Mouse (Mus musculus) midbrain, embryonic 13.5 days (tissue): ENCODE measurements around the gene Cdc5l. TPM values are rescaled to one million over a fixed set of nuclear protein-coding genes. Genes with fewer than 3 reads are reported as not detected.
"Not testable (repeated sequence)": the region's sequence is repeated elsewhere in the genome, so short reads cannot be mapped to it uniquely, and the experiment has no call there.

Experiments
- ATAC-seq: fragments of 200-750 bp; cut with Nextera tagmentation; 2 replicates; pipeline ENCODE4 v1.8.0; 2017; ENCODE audit warnings: mild to moderate bottlenecking, moderate TSS enrichment, moderate library complexity
- H3K27ac ChIP-seq: fragments of 300-500 bp; sonication (generic); 2 replicates; pipeline ENCODE4 v1.5.1; 2015; ENCODE audit warnings: inconsistent platforms, mild to moderate bottlenecking, moderate library complexity
- H3K27me3 ChIP-seq: fragments of 300-500 bp; sonication (generic); 2 replicates; pipeline ENCODE4 v1.6.1; 2015; ENCODE audit warnings: mild to moderate bottlenecking, inconsistent platforms
- H3K36me3 ChIP-seq: fragments of 300-500 bp; sonication (generic); 2 replicates; pipeline ENCODE4 v1.6.1; 2015; ENCODE audit warnings: mild to moderate bottlenecking, inconsistent platforms
- H3K4me1 ChIP-seq: fragments of 300-500 bp; sonication (generic); replicated peaks from 2 replicates; pipeline ENCODE4 v1.6.1; 2015; ENCODE audit warnings: inconsistent platforms
- H3K4me2 ChIP-seq: fragments of 300-500 bp; sonication (generic); replicated peaks from 2 replicates; pipeline ENCODE4 v1.6.1; 2015; ENCODE audit warnings: moderate library complexity, mild to moderate bottlenecking, inconsistent platforms
- H3K4me3 ChIP-seq: fragments of 300-500 bp; sonication (generic); replicated peaks from 2 replicates; pipeline ENCODE4 v1.5.1; 2015; ENCODE audit warnings: mild to moderate bottlenecking, inconsistent platforms
- H3K9ac ChIP-seq: fragments of 300-500 bp; sonication (generic); replicated peaks from 2 replicates; pipeline ENCODE4 v1.6.1; 2015; ENCODE audit warnings: mild to moderate bottlenecking, inconsistent platforms
- H3K9me3 ChIP-seq: fragments of 300-500 bp; sonication (generic); 2 replicates; pipeline ENCODE4 v1.6.1; 2016; ENCODE audit warnings: mild to moderate bottlenecking, inconsistent platforms
- WGBS: fragments of 180-500 bp; shearing (Covaris S2); methylation state at CpG from one replicate; pipeline ENCODE4 v1.1.7; 2015; 5-methylcytosine and 5-hydroxymethylcytosine counted together
- polyA plus RNA-seq: library from polyadenylated mRNA; unstranded; fragments of >200 nt; fragmentation: Nextera tagmentation; extraction: Ambion mirVana; gene quantifications from 2 replicates; pipeline ENCODE4 v1.2.1, GENCODE M21; 2015

Gene Cdc5l
- polyA plus RNA-seq, 1 experiment from 2014 or later, result 70.8 TPM

DNA sequence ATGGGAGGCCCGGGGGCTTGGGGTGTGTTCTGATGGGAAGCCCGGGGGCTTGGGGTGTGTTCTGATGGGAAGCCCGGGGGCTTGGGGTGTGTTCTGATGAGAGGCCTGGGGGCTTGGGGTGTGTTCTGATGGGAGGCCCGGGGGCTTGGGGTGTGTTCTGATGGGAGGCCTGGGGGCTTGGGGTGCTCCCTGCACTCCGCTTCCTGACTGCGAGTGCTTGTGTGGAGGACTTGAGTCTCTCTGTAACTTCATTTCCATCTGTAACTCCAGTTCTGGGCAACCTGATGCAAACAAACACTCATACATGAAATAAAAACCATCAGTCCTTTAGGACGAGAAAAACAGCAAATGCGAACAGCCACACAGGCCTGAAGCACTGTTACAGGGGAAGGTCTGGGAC is 25.5 kb upstream of the Cdc5l start:
- no peak overlapping the region for H3K4me3 ChIP-seq
- no peak for ATAC-seq
- no peaks in the 10 kb centered on the region for H3K36me3 ChIP-seq
- no peak overlapping the region for H3K9ac ChIP-seq
- H3K27ac ChIP-seq, result no peak overlapping the region
- H3K4me1 ChIP-seq, result peaks cover 13% of the 10 kb centered on the region
- H3K4me2 ChIP-seq, result no peak overlapping the region
- 91% methylated on average over 8 of the region's 8 CpGs for WGBS
- no peaks in the 10 kb centered on the region for H3K9me3 ChIP-seq
- no peaks in the 10 kb centered on the region for H3K27me3 ChIP-seq

GRCm38 (mm10) chr17:45458516-45458915 is 25.0 kb upstream of the Cdc5l start:
- no peak for ATAC-seq
- H3K4me1 ChIP-seq, result peaks cover 13% of the 10 kb centered on the region
- no peak overlapping the region for H3K4me3 ChIP-seq
- no peak overlapping the region for H3K9ac ChIP-seq
- WGBS, result 83% methylated on average over 4 of the region's 4 CpGs
- H3K27ac ChIP-seq, result no peak overlapping the region
- H3K36me3 ChIP-seq, result no peaks in the 10 kb centered on the region
- H3K4me2 ChIP-seq, result no peak overlapping the region
- no peaks in the 10 kb centered on the region for H3K27me3 ChIP-seq
- H3K9me3 ChIP-seq, result no peaks in the 10 kb centered on the region

DNA sequence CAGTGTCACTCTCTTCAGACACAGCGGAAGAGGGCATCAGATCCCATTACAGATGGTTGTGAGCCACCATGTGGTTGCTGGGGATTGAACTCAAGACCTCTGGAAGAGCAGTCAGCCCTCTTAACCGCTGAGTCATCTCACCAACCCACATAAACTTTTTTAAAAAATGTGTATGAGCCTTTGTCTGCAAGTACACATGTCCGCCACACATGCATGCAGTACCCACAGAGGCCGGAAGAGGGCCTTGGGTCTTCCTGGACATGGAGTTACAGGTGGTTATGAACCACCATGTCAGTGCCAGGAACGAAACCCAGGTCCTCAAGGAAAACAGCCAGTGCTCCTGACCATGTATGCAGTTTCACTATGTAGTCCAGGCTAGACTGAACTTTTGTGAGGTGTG is 23.9 kb upstream of the Cdc5l start:
- Histone ChIP-seq H3K4me3 (no peak overlapping the region), H3K9ac (no peak overlapping the region), H3K36me3 (no peaks in the 10 kb centered on the region), H3K27me3 (no peaks in the 10 kb centered on the region), H3K4me1 (peaks cover 13% of the 10 kb centered on the region), H3K9me3 (no peaks in the 10 kb centered on the region), H3K4me2 (no peak overlapping the region), H3K27ac (no peak overlapping the region; the same call in 1 of the 2 replicates)
- ATAC-seq, result no peak
- WGBS, result 91% methylated on average over 5 of the region's 5 CpGs

DNA sequence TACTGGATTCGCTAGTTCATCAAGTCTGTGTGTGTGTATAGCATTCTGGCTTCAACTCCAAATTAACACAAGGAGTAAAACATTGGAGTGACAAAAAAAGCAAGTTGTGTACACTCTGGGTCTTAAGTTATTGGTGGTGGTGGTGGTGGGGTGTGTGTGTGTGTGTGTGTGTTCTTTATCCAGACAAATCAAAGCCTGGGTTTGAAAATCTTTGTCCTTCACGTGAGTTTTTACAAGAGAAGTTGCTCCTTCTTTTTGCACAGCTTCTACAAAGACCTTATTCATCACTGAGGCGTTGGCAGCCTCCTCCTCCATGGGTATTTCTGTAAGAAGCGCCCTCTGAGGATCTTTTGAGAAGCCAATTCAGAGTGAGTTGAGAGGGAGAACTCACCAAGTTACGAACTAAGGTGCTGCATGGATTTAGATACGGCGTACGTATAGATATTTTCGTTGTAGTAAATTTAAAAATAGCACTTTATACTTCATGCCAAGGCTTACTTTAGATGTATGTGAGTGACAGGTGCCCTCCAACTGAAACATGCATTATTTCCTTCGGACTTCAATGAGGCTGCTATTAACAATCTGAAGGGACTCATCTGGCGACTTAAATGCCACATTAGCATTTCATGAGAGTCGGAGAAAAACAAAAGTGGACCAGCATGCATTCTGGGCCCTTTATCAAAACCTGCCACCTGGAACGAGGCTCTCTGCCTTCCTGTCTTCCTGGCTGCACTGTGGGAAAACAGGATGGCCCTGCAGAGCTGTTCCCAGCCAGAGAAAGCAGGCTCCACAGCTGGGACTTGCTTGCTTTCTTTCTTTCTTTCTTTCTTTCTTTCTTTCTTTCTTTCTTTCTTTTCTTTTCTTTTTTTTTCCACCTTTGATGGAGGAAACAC is 23.0 kb upstream of the Cdc5l start:
- no peaks in the 10 kb centered on the region for H3K9me3 ChIP-seq
- H3K9ac ChIP-seq, result no peak overlapping the region; the same call in 1 of the 2 replicates
- H3K4me1 ChIP-seq, result peaks cover 13% of the 10 kb centered on the region
- no peaks in the 10 kb centered on the region for H3K27me3 ChIP-seq
- H3K4me2 ChIP-seq, result 0 out of 2 replicates have a peak overlapping the region, but pooled peaks have one; percentile 13
- H3K27ac ChIP-seq, result peak overlapping the region; percentile 73
- WGBS, result 33% methylated on average over 13 of the region's 13 CpGs
- ATAC-seq, result no peak
- no peaks in the 10 kb centered on the region for H3K36me3 ChIP-seq
- H3K4me3 ChIP-seq, result no peak overlapping the region

GRCm38 (mm10) chr17:45455783-45456182 is 22.2 kb upstream of the Cdc5l start:
- Histone ChIP-seq H3K27ac (0 out of 2 replicates have a peak overlapping the region, but pooled peaks have one; percentile 73), H3K4me1 (peaks cover 13% of the 10 kb centered on the region)
- not testable (repeated sequence) for H3K27me3 ChIP-seq, ATAC-seq, H3K4me3 ChIP-seq, H3K36me3 ChIP-seq, H3K4me2 ChIP-seq, H3K9ac ChIP-seq, H3K9me3 ChIP-seq
- 80% methylated on average over 9 of the region's 9 CpGs for WGBS

DNA sequence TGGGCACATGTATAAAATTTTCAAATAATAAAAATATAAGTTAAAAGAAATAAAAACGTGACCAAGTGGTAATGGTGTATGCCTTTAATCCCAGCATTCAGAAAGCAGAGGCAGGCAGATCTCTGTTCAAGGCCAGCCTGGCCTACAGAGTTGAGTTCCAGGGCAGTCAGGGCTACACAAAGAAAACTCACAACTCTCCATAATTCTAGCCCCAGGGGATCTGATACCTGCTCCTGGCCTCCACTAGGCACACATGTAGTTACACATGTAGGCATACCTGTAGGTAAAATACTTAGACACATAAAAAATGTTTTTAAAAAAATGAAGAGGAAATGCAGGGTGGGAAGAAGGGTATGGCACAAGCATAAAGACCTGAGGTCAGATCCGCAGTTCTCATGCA is 21.3 kb upstream of the Cdc5l start:
- no peaks in the 10 kb centered on the region for H3K36me3 ChIP-seq
- no peak overlapping the region for H3K9ac ChIP-seq
- H3K4me2 ChIP-seq, result no peak overlapping the region
- H3K27me3 ChIP-seq, result no peaks in the 10 kb centered on the region
- no peaks in the 10 kb centered on the region for H3K9me3 ChIP-seq
- no peak overlapping the region for H3K27ac ChIP-seq
- no peak overlapping the region for H3K4me3 ChIP-seq
- no peak for ATAC-seq
- WGBS, result 97% methylated on average over 2 of the region's 2 CpGs
- peaks cover 13% of the 10 kb centered on the region for H3K4me1 ChIP-seq

DNA sequence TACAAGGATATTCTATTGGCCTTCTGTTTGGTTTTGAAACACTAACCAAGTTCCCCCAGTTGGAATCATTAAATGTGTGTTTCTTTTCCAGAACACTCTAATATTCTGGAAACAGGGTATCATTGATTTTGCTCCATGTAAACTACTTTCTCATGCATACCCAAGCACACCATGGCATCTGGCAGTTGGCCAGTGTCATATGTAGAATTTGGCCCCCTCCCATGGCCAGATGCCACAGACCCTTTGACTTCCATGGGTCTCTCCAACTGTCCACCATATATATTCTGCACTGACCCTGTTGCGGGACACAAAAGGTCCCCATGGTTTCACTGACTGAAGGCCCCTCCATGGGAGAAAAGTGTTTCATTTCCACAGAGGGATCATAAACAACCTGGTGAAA is 18.7 kb upstream of the Cdc5l start:
- Histone ChIP-seq H3K4me3 (no peak overlapping the region), H3K9ac (no peak overlapping the region), H3K36me3 (0 out of 2 replicates have a peak, but pooled peaks cover 8% of the 10 kb centered on the region), H3K27me3 (no peaks in the 10 kb centered on the region), H3K4me1 (peaks cover 11% of the 10 kb centered on the region), H3K27ac (no peak overlapping the region), H3K9me3 (no peaks in the 10 kb centered on the region), H3K4me2 (no peak overlapping the region)
- 91% methylated on average over 1 of the region's 1 CpGs for WGBS
- no peak for ATAC-seq

GRCm38 (mm10) chr17:45450153-45450552 is 16.6 kb upstream of the Cdc5l start:
- Histone ChIP-seq H3K9me3 (no peaks in the 10 kb centered on the region), H3K4me3 (no peak overlapping the region), H3K4me1 (no peaks in the 10 kb centered on the region), H3K36me3 (0 out of 2 replicates have a peak, but pooled peaks cover 8% of the 10 kb centered on the region), H3K4me2 (no peak overlapping the region), H3K27me3 (no peaks in the 10 kb centered on the region), H3K27ac (no peak overlapping the region), H3K9ac (no peak overlapping the region)
- no peak for ATAC-seq
- 96% methylated on average over 6 of the region's 6 CpGs for WGBS

DNA sequence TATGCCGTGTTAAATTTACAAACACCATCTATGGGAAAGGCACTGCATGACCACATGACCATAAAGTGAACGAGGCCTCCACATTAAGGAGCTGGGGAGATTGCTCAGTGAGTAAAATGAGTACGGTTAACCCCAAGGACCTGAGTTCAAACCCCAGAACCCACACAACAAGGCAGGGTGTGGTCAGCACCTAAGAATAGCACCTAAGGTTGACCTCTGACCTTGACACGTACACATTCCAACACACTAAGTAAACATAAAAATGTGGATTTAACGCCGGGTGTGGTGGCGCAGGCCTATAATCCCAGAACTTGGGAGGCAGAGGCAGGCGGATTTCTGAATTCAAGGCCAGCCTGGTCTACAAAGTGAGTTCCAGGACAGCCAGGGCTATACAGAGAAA is 16.0 kb upstream of the Cdc5l start:
- Histone ChIP-seq H3K36me3 (0 out of 2 replicates have a peak, but pooled peaks cover 8% of the 10 kb centered on the region), H3K27ac (no peak overlapping the region), H3K9me3 (no peaks in the 10 kb centered on the region), H3K4me3 (no peak overlapping the region), H3K4me2 (no peak overlapping the region), H3K4me1 (no peaks in the 10 kb centered on the region), H3K27me3 (no peaks in the 10 kb centered on the region), H3K9ac (no peak overlapping the region)
- 96% methylated on average over 8 of the region's 8 CpGs for WGBS
- ATAC-seq, result no peak

DNA sequence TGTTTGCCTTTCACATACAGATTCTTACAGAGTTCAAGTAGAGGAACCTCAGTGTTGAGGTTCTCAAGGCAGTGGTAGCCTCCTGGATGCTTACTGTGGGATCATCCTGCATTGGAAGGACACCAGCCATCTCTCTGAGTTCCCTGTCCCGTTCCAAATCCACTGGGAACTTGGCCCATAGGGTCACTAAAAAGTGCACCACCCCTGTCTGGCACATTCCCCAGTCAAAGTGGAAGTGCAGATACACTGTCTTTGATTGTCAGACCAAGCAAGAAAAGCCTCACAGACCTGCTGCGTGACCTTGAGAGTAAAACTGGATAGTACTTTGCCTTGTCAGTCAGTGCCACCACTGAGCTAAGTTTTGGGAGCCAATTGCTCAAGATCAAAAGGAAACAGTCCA is 13.5 kb upstream of the Cdc5l start:
- WGBS, result 92% methylated on average over 2 of the region's 2 CpGs
- no peaks in the 10 kb centered on the region for H3K4me1 ChIP-seq
- H3K36me3 ChIP-seq, result 0 out of 2 replicates have a peak, but pooled peaks cover 8% of the 10 kb centered on the region
- H3K9me3 ChIP-seq, result no peaks in the 10 kb centered on the region
- H3K27ac ChIP-seq, result no peak overlapping the region
- H3K9ac ChIP-seq, result no peak overlapping the region
- H3K27me3 ChIP-seq, result no peaks in the 10 kb centered on the region
- H3K4me3 ChIP-seq, result no peak overlapping the region
- ATAC-seq, result no peak
- H3K4me2 ChIP-seq, result no peak overlapping the region

- Histone ChIP-seq H3K27ac (no peak overlapping the region), H3K36me3 (0 out of 2 replicates have a peak, but pooled peaks cover 8% of the 10 kb centered on the region), H3K9me3 (no peaks in the 10 kb centered on the region), H3K27me3 (no peaks in the 10 kb centered on the region), H3K4me1 (no peaks in the 10 kb centered on the region), H3K9ac (no peak overlapping the region), H3K4me2 (no peak overlapping the region), H3K4me3 (no peak overlapping the region)
- ATAC-seq, result no peak
- WGBS, result 87% methylated on average over 4 of the region's 4 CpGs
Measured at GRCm38 (mm10) chr17:45445923-45446322, 12.4 kb upstream of the Cdc5l start.

- peak overlapping the region; percentile 92 for H3K27ac ChIP-seq
- H3K4me2 ChIP-seq, result peak overlapping the region; percentile 75
- H3K27me3 ChIP-seq, result no peaks in the 10 kb centered on the region
- WGBS, result 6% methylated on average over 12 of the region's 12 CpGs
- no peaks in the 10 kb centered on the region for H3K9me3 ChIP-seq
- peak overlapping the region; percentile 86 for H3K4me3 ChIP-seq
- H3K36me3 ChIP-seq, result peaks cover 14% of the 10 kb centered on the region
- H3K9ac ChIP-seq, result peak overlapping the region; percentile 91
- ATAC-seq, result no peak
- H3K4me1 ChIP-seq, result peaks cover 31% of the 10 kb centered on the region
Measured at GRCm38 (mm10) chr17:45434262-45434590, 689 bp upstream of the Cdc5l start.
